Mouse (Mus musculus): ENCODE measurements around the gene Ccnb2.

DNA sequence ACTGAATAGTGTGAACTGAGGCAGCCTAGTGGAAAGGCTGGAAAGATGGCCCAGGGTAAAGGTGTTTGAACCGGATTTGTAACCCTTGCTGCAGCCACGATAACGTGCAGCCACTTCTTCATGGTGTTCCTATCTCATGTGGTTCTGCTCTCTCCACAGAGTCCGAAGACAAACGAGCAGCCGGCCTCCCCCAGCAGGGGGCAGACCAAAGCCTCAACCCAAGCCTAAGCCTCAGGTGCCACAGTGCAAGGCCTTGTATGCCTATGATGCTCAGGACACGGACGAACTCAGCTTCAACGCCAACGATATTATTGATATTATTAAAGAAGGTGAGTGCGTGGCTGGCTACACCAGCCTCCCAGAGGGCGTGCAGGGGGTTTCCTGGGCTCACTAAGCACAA lies 25.7 kb downstream of the Ccnb2 start:
- TF ChIP-seq CTCF (IDR thresholded peaks at IDR 0.05; ENCODE audit: insufficient read depth, low read depth, low read length), result 0 out of 2 replicates have a peak, but pooled peaks have one; percentile 5
- TF ChIP-seq POLR2A (IDR thresholded peaks at IDR 0.05; ENCODE audit: insufficient read depth, low read depth, low read length), result no peak

Data from olfactory bulb, adult 2 months (tissue).